In genomic region chr9:82888645-82889044, GRCm38 (mm10) we compare ENCODE assay signal across 30 mouse cellular contexts. TPM values are rescaled to one million over a fixed set of nuclear protein-coding genes. Genes with fewer than 3 reads are reported as not detected.
DNase-seq lines count a peak whose midpoint lies in the region.
"Had no signal": no experiment of that assay in that cellular context is flagged by ENCODE, and none has a peak within 500 bp of the region (broad histone marks: within the 10 kb centered on the region; RNA-seq: fewer than 3 reads in every experiment).

No protein-coding gene starts in this region.

- no peak overlapping the region for H3K4me3 ChIP-seq in heart, embryonic 10.5 days
- H3K4me3 ChIP-seq: embryonic facial prominence, embryonic 15.5 days; forebrain, embryonic 13.5 days; heart, embryonic 12.5 days; hindbrain, embryonic 10.5 days; hindbrain, embryonic 15.5 days; kidney, embryonic 15.5 days; limb, embryonic 10.5 days; limb, embryonic 15.5 days; liver, embryonic 15.5 days; midbrain, embryonic 10.5 days; midbrain, embryonic 15.5 days; neural tube, embryonic 15.5 days had no signal

- no peaks in the 10 kb centered on the region for H3K4me1 ChIP-seq in heart, embryonic 10.5 days
- H3K4me1 ChIP-seq: embryonic facial prominence, embryonic 15.5 days; forebrain, embryonic 13.5 days; heart, embryonic 12.5 days; hindbrain, embryonic 10.5 days; hindbrain, embryonic 15.5 days; kidney, embryonic 15.5 days; limb, embryonic 10.5 days; limb, embryonic 15.5 days; liver, embryonic 15.5 days; midbrain, embryonic 10.5 days; midbrain, embryonic 15.5 days; neural tube, embryonic 15.5 days had no signal

- H3K9me3 ChIP-seq in heart, embryonic 10.5 days, result no peaks in the 10 kb centered on the region
- H3K9me3 ChIP-seq: embryonic facial prominence, embryonic 15.5 days; forebrain, embryonic 13.5 days; heart, embryonic 12.5 days; hindbrain, embryonic 10.5 days; hindbrain, embryonic 15.5 days; kidney, embryonic 15.5 days; limb, embryonic 10.5 days; limb, embryonic 15.5 days; liver, embryonic 15.5 days; midbrain, embryonic 10.5 days; midbrain, embryonic 15.5 days; neural tube, embryonic 15.5 days had no signal

- no peaks in the 10 kb centered on the region for H3K27me3 ChIP-seq in heart, embryonic 10.5 days (ENCODE audit: insufficient read depth, poor library complexity, severe bottlenecking)
- H3K27me3 ChIP-seq: embryonic facial prominence, embryonic 15.5 days; forebrain, embryonic 13.5 days; heart, embryonic 12.5 days; hindbrain, embryonic 15.5 days; kidney, embryonic 15.5 days; limb, embryonic 15.5 days; liver, embryonic 15.5 days; midbrain, embryonic 15.5 days; neural tube, embryonic 15.5 days had no signal

- no peak overlapping the region for H3K27ac ChIP-seq in heart, embryonic 10.5 days
- H3K27ac ChIP-seq: embryonic facial prominence, embryonic 15.5 days; forebrain, embryonic 13.5 days; hindbrain, embryonic 10.5 days; hindbrain, embryonic 15.5 days; kidney, embryonic 15.5 days; limb, embryonic 10.5 days; limb, embryonic 15.5 days; liver, embryonic 15.5 days; midbrain, embryonic 10.5 days; midbrain, embryonic 15.5 days; neural tube, embryonic 15.5 days; stomach, postnatal 0 days had no signal

- DNase-seq in heart, adult 8-10 months (ENCODE audit: low spot score), result peak; percentile 8
- no peak for DNase-seq in heart, embryonic 10.5 days (ENCODE audit: low spot score)
- DNase-seq in 3T3-L1 (ENCODE audit: low read depth, low spot score) (peak; percentile 20), A20 (ENCODE audit: low read depth, low spot score) (peak; percentile 38), adipocyte (ENCODE audit: low spot score) (peak; percentile 39)
- DNase-seq in testis, postnatal 10 days (ENCODE audit: low spot score), result no peak
- no peak for DNase-seq in adrenal gland, adult 18-20 months (ENCODE audit: low spot score in 2 of 2)
- DNase-seq: adrenal gland, postnatal 10 days; cerebellum, postnatal 14 days; gastrocnemius, postnatal 10 days; kidney, adult 18-20 months; kidney, postnatal 25 days; lung, embryonic 14.5 days; lung, postnatal 14 days; retina, postnatal 1 day; spleen, adult 18-20 months; thymus, postnatal 4 days had no signal

- H3K36me3 ChIP-seq in heart, embryonic 10.5 days, result peaks cover 82% of the 10 kb centered on the region

RNA-seq across cellular contexts. Expression of gene Irak1bp1, which starts 59.3 kb away (rescaled TPM):
- total RNA-seq in heart, adult 8-10 months (2022), result 1 to 10 TPM; 2.1 to 3.3 (median 2.6) TPM
- polyA plus RNA-seq in heart, embryonic 10.5 days (2016; fragmentation: Nextera tagmentation; extraction: Ambion mirVana), result 8.8 and 13.4 TPM in 2 replicates
- total RNA-seq in adrenal gland, adult 18-20 months (2021), result 1 to 10 TPM; 3.6 to 6.1 TPM

Comparison
In these comparisons a context has a peak if more than half of its experiments do, and no peak if none do; other contexts are left out.
1. DNase-seq: peak in heart, adult 8-10 months (single experiment), 3T3-L1 (single experiment), A20 (single experiment) and adipocyte (single experiment); none in heart, embryonic 10.5 days (single experiment), testis, postnatal 10 days (single experiment) and adrenal gland, adult 18-20 months (0 of 2).